Mouse (Mus musculus): ENCODE measurements at regions not wholly inside any gene's neighbourhood (a gene's known extent, or its start where the extent isn't known, plus 50 kb on each side); places are given as distances from the start of the nearest gene placed in this dataset.

- Histone ChIP-seq H3K4me2 (replicated peaks) (no peak overlapping the region), H3K4me1 (no peaks in the 10 kb centered on the region), H3K27me3 (no peaks in the 10 kb centered on the region), H3K9ac (replicated peaks) (no peak overlapping the region), H3K9me3 (no peaks in the 10 kb centered on the region), H3K4me3 (no peak overlapping the region), H3K36me3 (no peaks in the 10 kb centered on the region), H3K27ac (replicated peaks) (no peak overlapping the region)
- 0 out of 2 replicates have a peak, but pooled peaks have one; percentile 52 for ATAC-seq (ENCODE audit: low FRiP score, low read depth)
- 66% methylated on average over 3 of the region's 3 CpGs for WGBS
These were observed 1747.3 kb upstream of the Aga start for GRCm38 (mm10) chr8:51764204-51764603.

- Histone ChIP-seq H3K9me3 (no peaks in the 10 kb centered on the region), H3K4me2 (replicated peaks) (no peak overlapping the region), H3K27ac (replicated peaks) (no peak overlapping the region), H3K36me3 (no peaks in the 10 kb centered on the region), H3K9ac (replicated peaks) (no peak overlapping the region), H3K27me3 (no peaks in the 10 kb centered on the region), H3K4me1 (no peaks in the 10 kb centered on the region), H3K4me3 (no peak overlapping the region)
- ATAC-seq (ENCODE audit: low FRiP score, low read depth): no peak
- WGBS: 70% methylated on average over 1 of the region's 1 CpGs
These were observed 1702.1 kb upstream of the Aga start for GRCm38 (mm10) chr8:51809466-51809865.

Measured in midbrain, embryonic 12.5 days (tissue).